Mouse (Mus musculus) intestine, embryonic 16.5 days (tissue): ENCODE measurements around the gene Sprr2e. TPM values are rescaled to one million over a fixed set of nuclear protein-coding genes. Genes with fewer than 3 reads are reported as not detected.

Experiments
- ATAC-seq: fragments of 200-750 bp; cut with Nextera tagmentation; 2 replicates; pipeline ENCODE4 v1.8.0; 2017; ENCODE audit warnings: moderate TSS enrichment, moderate library complexity
- H3K27ac ChIP-seq: fragments of 300-500 bp; sonication (generic); 2 replicates; pipeline ENCODE4 v1.5.1; 2014; ENCODE audit warnings: mild to moderate bottlenecking, low read length
- H3K27me3 ChIP-seq: fragments of 300-500 bp; sonication (generic); replicated peaks from 2 replicates; pipeline ENCODE4 v1.6.1; 2014; ENCODE audit warnings: low read length, control low read depth, mixed read lengths; ENCODE audit not compliant: control insufficient read depth, insufficient read depth
- H3K36me3 ChIP-seq: fragments of 300-500 bp; sonication (generic); 2 replicates; pipeline ENCODE4 v1.6.1; 2014; ENCODE audit warnings: low read length, control low read depth; ENCODE audit not compliant: control insufficient read depth, insufficient read depth
- H3K4me1 ChIP-seq: fragments of 300-500 bp; sonication (generic); 2 replicates; pipeline ENCODE4 v1.6.1; 2014; ENCODE audit warnings: low read length, control low read depth, mixed read lengths; ENCODE audit not compliant: control insufficient read depth, insufficient read depth
- H3K4me2 ChIP-seq: fragments of 300-500 bp; sonication (generic); 2 replicates; pipeline ENCODE4 v1.6.1; 2014; ENCODE audit warnings: low read depth, low read length, control low read depth
- H3K4me3 ChIP-seq: fragments of 300-500 bp; sonication (generic); 2 replicates; pipeline ENCODE4 v1.5.1; 2014; ENCODE audit warnings: mild to moderate bottlenecking, low read length
- H3K9ac ChIP-seq: fragments of 300-500 bp; sonication (generic); 2 replicates; pipeline ENCODE4 v1.6.1; 2014; ENCODE audit warnings: low read depth, low read length
- H3K9me3 ChIP-seq: fragments of 300-500 bp; sonication (generic); 2 replicates; pipeline ENCODE4 v1.6.1; 2016; ENCODE audit warnings: low read length, control low read depth; ENCODE audit not compliant: control insufficient read depth
- WGBS: fragments of 180-500 bp; shearing (Covaris S2); extraction: QIAGEN DNeasy Blood & Tissue Kit; methylation state at CpG from one replicate; pipeline ENCODE4 v1.1.7; 2014; 5-methylcytosine and 5-hydroxymethylcytosine counted together
- polyA plus RNA-seq: library from polyadenylated mRNA; unstranded; fragments of >200 nt; fragmentation: Nextera tagmentation; extraction: Ambion mirVana; gene quantifications from 2 replicates; pipeline ENCODE4 v1.2.1, GENCODE M21; 2015

The Sprr2e gene
- polyA plus RNA-seq, 1 experiment from 2014 or later, result not detected

- Histone ChIP-seq H3K27ac (no peak overlapping the region), H3K27me3 (no peaks in the 10 kb centered on the region), H3K36me3 (no peaks in the 10 kb centered on the region), H3K4me3 (no peak overlapping the region), H3K4me2 (no peak overlapping the region), H3K9me3 (no peaks in the 10 kb centered on the region), H3K9ac (no peak overlapping the region), H3K4me1 (no peaks in the 10 kb centered on the region)
- no peak for ATAC-seq
- WGBS, result 57% methylated on average over 1 of the region's 1 CpGs
Measured at GRCm38 (mm10) chr3:92394301-92394700, 42.4 kb downstream of the Sprr2e start.

Other genes starting within 250 kb of the Sprr2e start
- gene Prr9, start 228.2 kb upstream of the Sprr2e start, polyA plus RNA-seq, result not detected in 2 replicates
- not detected in 2 replicates for gene Lelp1, start 209.4 kb upstream of the Sprr2e start, polyA plus RNA-seq
- gene Sprr2a1, start 136.3 kb upstream of the Sprr2e start, polyA plus RNA-seq, result 3.6 and 4.3 TPM in 2 replicates
- 161 and 190 TPM in 2 replicates for gene Sprr2a2, start 136.2 kb upstream of the Sprr2e start, polyA plus RNA-seq
- 15.2 and 18.4 TPM in 2 replicates for gene Sprr2a3, start 66.7 kb upstream of the Sprr2e start, polyA plus RNA-seq
- gene Sprr2b, start 35.5 kb upstream of the Sprr2e start, polyA plus RNA-seq, result not detected in 2 replicates
- not detected in 2 replicates for gene Sprr2d, start 13.0 kb upstream of the Sprr2e start, polyA plus RNA-seq
- gene Sprr2f, start 13.0 kb downstream of the Sprr2e start, polyA plus RNA-seq, result not detected in 2 replicates
- gene Sprr2h, start 33.5 kb downstream of the Sprr2e start, polyA plus RNA-seq, result not detected in 2 replicates
- not detected in 2 replicates for gene Sprr2i, start 55.8 kb downstream of the Sprr2e start, polyA plus RNA-seq
- gene Sprr2j-ps, start 65.9 kb downstream of the Sprr2e start, polyA plus RNA-seq, result not detected in 2 replicates
- 5.4 and 6.0 TPM in 2 replicates for gene Gm9774, start 77.3 kb downstream of the Sprr2e start, polyA plus RNA-seq
- not detected in 2 replicates for gene Sprr2k, start 80.4 kb downstream of the Sprr2e start, polyA plus RNA-seq
- 0.22 TPM in 1 of 2 replicates, not detected in the other for gene Sprr1b, start 86.6 kb downstream of the Sprr2e start, polyA plus RNA-seq
- not detected in 2 replicates for gene Sprr3, start 106.6 kb downstream of the Sprr2e start, polyA plus RNA-seq
- 0.34 and 1.0 TPM in 2 replicates for gene Sprr1a, start 133.8 kb downstream of the Sprr2e start, polyA plus RNA-seq
- not detected in 2 replicates for gene Sprr4, start 148.3 kb downstream of the Sprr2e start, polyA plus RNA-seq
- not detected in 2 replicates for gene 2310046K23Rik, start 182.4 kb downstream of the Sprr2e start, polyA plus RNA-seq
- 0.13 TPM in 1 of 2 replicates, not detected in the other for gene Ivl, start 221.6 kb downstream of the Sprr2e start, polyA plus RNA-seq
- 10.9 and 18.8 TPM in 2 replicates for gene Smcp, start 236.9 kb downstream of the Sprr2e start, polyA plus RNA-seq